Mouse (Mus musculus) small intestine, adult 2 months (tissue): ENCODE results near the gene Marveld1.

Experiments
- CTCF ChIP-seq: fragments of 200-500 bp; IDR thresholded peaks from 2 replicates; pipeline ENCODE4 v1.5.1; 2012; ENCODE audit warnings: low read depth, mild to moderate bottlenecking, control low read depth, inconsistent platforms, low read length, moderate library complexity, mixed read lengths; ENCODE audit not compliant: insufficient replicate concordance, insufficient read length; ENCODE audit errors: extremely low read depth
- POLR2A ChIP-seq: fragments of 200-500 bp; IDR thresholded peaks from 2 replicates; pipeline ENCODE4 v1.6.1; 2012; ENCODE audit warnings: low read depth, mild to moderate bottlenecking, control low read depth, inconsistent platforms, low read length, moderate library complexity

GRCm38 (mm10) chr19:42179356-42179755, 32.2 kb downstream of the Marveld1 start:
- TF ChIP-seq CTCF: no peak
- no peak for TF ChIP-seq POLR2A
